Mouse (Mus musculus): ENCODE results near the gene Canx. TPM values are rescaled to one million over a fixed set of nuclear protein-coding genes. Genes with fewer than 3 reads are reported as not detected.

Gene Canx
- polyA plus RNA-seq, 1 experiment from 2014 or later = 237 TPM

DNA sequence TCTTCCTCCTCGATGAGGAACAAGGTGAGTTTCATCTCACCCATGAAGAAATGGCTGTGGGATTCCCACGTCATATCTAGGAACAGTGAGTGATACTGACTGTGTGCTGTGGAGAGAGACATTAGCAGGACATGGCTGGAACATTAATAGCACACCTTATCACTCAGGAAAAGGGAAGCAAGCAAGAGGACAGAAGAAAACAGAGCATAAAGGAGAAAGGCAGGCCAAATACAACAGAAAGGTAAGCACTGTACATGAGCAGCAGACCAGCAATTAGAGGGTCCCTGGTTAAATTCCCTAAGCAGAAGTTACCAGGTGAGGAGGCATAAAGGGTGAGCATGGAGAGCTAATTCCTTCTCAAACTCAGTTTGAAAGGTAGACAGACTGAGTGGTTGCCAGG is 50.4 kb downstream of the Canx start:
- Histone ChIP-seq H3K9me3 (ENCODE audit: control insufficient read depth, low read length) (no peaks in the 10 kb centered on the region), H3K4me1 (ENCODE audit: control insufficient read depth, insufficient read depth, low read length) (no peaks in the 10 kb centered on the region), H3K9ac (ENCODE audit: low read length) (no peak overlapping the region), H3K4me2 (no peak overlapping the region), H3K27ac (ENCODE audit: low read depth, low read length) (no peak overlapping the region), H3K36me3 (ENCODE audit: control insufficient read depth, insufficient read depth, low read length) (no peaks in the 10 kb centered on the region), H3K27me3 (ENCODE audit: control insufficient read depth, insufficient read depth, low read length) (no peaks in the 10 kb centered on the region), H3K4me3 (ENCODE audit: low read depth, low read length) (no peak overlapping the region)
- ATAC-seq (ENCODE audit: low FRiP score) (no peak), DNase-seq (ENCODE audit: low spot score, missing footprints) (no peak)
- 96% methylated on average over 2 of the region's 2 CpGs for WGBS

- Histone ChIP-seq H3K4me2 (no peak overlapping the region), H3K9ac (ENCODE audit: low read length) (no peak overlapping the region), H3K27ac (ENCODE audit: low read depth, low read length) (no peak overlapping the region), H3K4me3 (ENCODE audit: low read depth, low read length) (no peak overlapping the region), H3K27me3 (ENCODE audit: control insufficient read depth, insufficient read depth, low read length) (no peaks in the 10 kb centered on the region), H3K36me3 (ENCODE audit: control insufficient read depth, insufficient read depth, low read length) (no peaks in the 10 kb centered on the region), H3K4me1 (ENCODE audit: control insufficient read depth, insufficient read depth, low read length) (no peaks in the 10 kb centered on the region), H3K9me3 (ENCODE audit: control insufficient read depth, low read length) (no peaks in the 10 kb centered on the region)
- no peak for ATAC-seq (ENCODE audit: low FRiP score)
- DNase-seq (ENCODE audit: low spot score, missing footprints) = no peak
- 93% methylated on average over 2 of the region's 2 CpGs for whole genome bisulfite sequencing
Observed at GRCm38 (mm10) chr11:50272819-50273218, 52.7 kb downstream of the Canx start.

- WGBS = 96% methylated on average over 1 of the region's 1 CpGs
- Histone ChIP-seq H3K4me3 (ENCODE audit: low read depth, low read length) (no peak overlapping the region), H3K4me1 (ENCODE audit: control insufficient read depth, insufficient read depth, low read length) (no peaks in the 10 kb centered on the region), H3K9me3 (ENCODE audit: control insufficient read depth, low read length) (no peaks in the 10 kb centered on the region), H3K36me3 (ENCODE audit: control insufficient read depth, insufficient read depth, low read length) (peaks cover 13% of the 10 kb centered on the region; the same call in 1 of the 2 replicates), H3K4me2 (no peak overlapping the region), H3K27me3 (ENCODE audit: control insufficient read depth, insufficient read depth, low read length) (no peaks in the 10 kb centered on the region), H3K9ac (ENCODE audit: low read length) (no peak overlapping the region), H3K27ac (ENCODE audit: low read depth, low read length) (no peak overlapping the region)
- DNase-seq (ENCODE audit: low spot score, missing footprints) (no peak), ATAC-seq (ENCODE audit: low FRiP score) (no peak)
Observed at GRCm38 (mm10) chr11:50269885-50270284, 55.6 kb downstream of the Canx start.

GRCm38 (mm10) chr11:50269163-50269562 is 56.3 kb downstream of the Canx start:
- DNase-seq (ENCODE audit: low spot score, missing footprints) (no peak), ATAC-seq (ENCODE audit: low FRiP score) (no peak)
- no peaks in the 10 kb centered on the region for H3K4me1 ChIP-seq (ENCODE audit: control insufficient read depth, insufficient read depth, low read length)
- no peak overlapping the region for H3K9ac ChIP-seq (ENCODE audit: low read length)
- no peak overlapping the region for H3K4me3 ChIP-seq (ENCODE audit: low read depth, low read length)
- WGBS = 87% methylated on average over 2 of the region's 2 CpGs
- H3K27me3 ChIP-seq (ENCODE audit: control insufficient read depth, insufficient read depth, low read length) = no peaks in the 10 kb centered on the region
- H3K27ac ChIP-seq (ENCODE audit: low read depth, low read length) = no peak overlapping the region
- H3K36me3 ChIP-seq (ENCODE audit: control insufficient read depth, insufficient read depth, low read length) = peaks cover 19% of the 10 kb centered on the region; the same call in 1 of the 2 replicates
- H3K9me3 ChIP-seq (ENCODE audit: control insufficient read depth, low read length) = no peaks in the 10 kb centered on the region
- no peak overlapping the region for H3K4me2 ChIP-seq

DNA sequence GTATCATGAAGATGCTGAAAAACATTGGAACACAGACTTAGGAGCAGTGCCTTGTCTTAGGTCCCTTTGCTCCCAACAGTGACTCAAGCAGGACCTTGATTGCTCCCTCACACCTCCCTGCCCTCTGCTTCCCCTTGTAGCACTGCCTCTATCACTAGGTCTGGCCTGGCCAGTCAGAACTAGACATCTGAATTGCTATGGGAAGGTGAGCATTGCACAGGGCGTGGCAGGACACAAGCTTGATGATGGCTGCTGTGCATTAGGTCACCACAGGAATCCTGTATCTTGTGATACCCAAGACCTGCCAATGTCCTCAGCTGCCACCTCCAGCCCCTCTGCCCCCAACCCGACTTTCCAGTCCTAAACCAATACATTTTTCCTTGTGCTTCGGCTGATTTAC is 58.5 kb downstream of the Canx start:
- Histone ChIP-seq H3K4me1 (ENCODE audit: control insufficient read depth, insufficient read depth, low read length) (no peaks in the 10 kb centered on the region), H3K9ac (ENCODE audit: low read length) (no peak overlapping the region), H3K4me2 (no peak overlapping the region), H3K9me3 (ENCODE audit: control insufficient read depth, low read length) (no peaks in the 10 kb centered on the region), H3K36me3 (ENCODE audit: control insufficient read depth, insufficient read depth, low read length) (peaks cover 27% of the 10 kb centered on the region), H3K4me3 (ENCODE audit: low read depth, low read length) (no peak overlapping the region), H3K27ac (ENCODE audit: low read depth, low read length) (no peak overlapping the region), H3K27me3 (ENCODE audit: control insufficient read depth, insufficient read depth, low read length) (no peaks in the 10 kb centered on the region)
- 94% methylated on average over 3 of the region's 3 CpGs for WGBS
- ATAC-seq (ENCODE audit: low FRiP score) (no peak), DNase-seq (ENCODE audit: low spot score, missing footprints) (no peak)

- Histone ChIP-seq H3K9ac (ENCODE audit: low read length) (no peak overlapping the region), H3K36me3 (ENCODE audit: control insufficient read depth, insufficient read depth, low read length) (peaks cover 33% of the 10 kb centered on the region), H3K4me2 (no peak overlapping the region), H3K4me1 (ENCODE audit: control insufficient read depth, insufficient read depth, low read length) (no peaks in the 10 kb centered on the region), H3K9me3 (ENCODE audit: control insufficient read depth, low read length) (no peaks in the 10 kb centered on the region), H3K27ac (ENCODE audit: low read depth, low read length) (no peak overlapping the region), H3K27me3 (ENCODE audit: control insufficient read depth, insufficient read depth, low read length) (no peaks in the 10 kb centered on the region), H3K4me3 (ENCODE audit: low read depth, low read length) (no peak overlapping the region)
- DNase-seq (ENCODE audit: low spot score, missing footprints) = no peak
- ATAC-seq (ENCODE audit: low FRiP score) = no peak
- WGBS = 88% methylated on average over 8 of the region's 8 CpGs
Observed at GRCm38 (mm10) chr11:50265931-50266330, 59.5 kb downstream of the Canx start.

GRCm38 (mm10) chr11:50263198-50263597 is 62.3 kb downstream of the Canx start:
- Histone ChIP-seq H3K27me3 (ENCODE audit: control insufficient read depth, insufficient read depth, low read length) (no peaks in the 10 kb centered on the region), H3K4me2 (no peak overlapping the region), H3K36me3 (ENCODE audit: control insufficient read depth, insufficient read depth, low read length) (peaks cover 44% of the 10 kb centered on the region), H3K4me1 (ENCODE audit: control insufficient read depth, insufficient read depth, low read length) (no peaks in the 10 kb centered on the region), H3K9me3 (ENCODE audit: control insufficient read depth, low read length) (no peaks in the 10 kb centered on the region), H3K4me3 (ENCODE audit: low read depth, low read length) (no peak overlapping the region), H3K27ac (ENCODE audit: low read depth, low read length) (no peak overlapping the region), H3K9ac (ENCODE audit: low read length) (no peak overlapping the region)
- WGBS = 92% methylated on average over 3 of the region's 3 CpGs
- DNase-seq (ENCODE audit: low spot score, missing footprints) = no peak
- ATAC-seq (ENCODE audit: low FRiP score) = no peak

- Histone ChIP-seq H3K27ac (ENCODE audit: low read depth, low read length) (no peak overlapping the region), H3K36me3 (ENCODE audit: control insufficient read depth, insufficient read depth, low read length) (peaks cover 46% of the 10 kb centered on the region), H3K4me2 (no peak overlapping the region), H3K9ac (ENCODE audit: low read length) (no peak overlapping the region), H3K9me3 (ENCODE audit: control insufficient read depth, low read length) (no peaks in the 10 kb centered on the region), H3K4me1 (ENCODE audit: control insufficient read depth, insufficient read depth, low read length) (no peaks in the 10 kb centered on the region), H3K4me3 (ENCODE audit: low read depth, low read length) (no peak overlapping the region), H3K27me3 (ENCODE audit: control insufficient read depth, insufficient read depth, low read length) (no peaks in the 10 kb centered on the region)
- DNase-seq (ENCODE audit: low spot score, missing footprints) = no peak
- WGBS = 91% methylated on average over 4 of the region's 4 CpGs
- no peak for ATAC-seq (ENCODE audit: low FRiP score)
Observed at GRCm38 (mm10) chr11:50262020-50262419, 63.5 kb downstream of the Canx start.

- 82% methylated on average over 7 of the region's 7 CpGs for WGBS
Observed at GRCm38 (mm10) chr11:50258310-50258709, 67.2 kb downstream of the Canx start.

DNA sequence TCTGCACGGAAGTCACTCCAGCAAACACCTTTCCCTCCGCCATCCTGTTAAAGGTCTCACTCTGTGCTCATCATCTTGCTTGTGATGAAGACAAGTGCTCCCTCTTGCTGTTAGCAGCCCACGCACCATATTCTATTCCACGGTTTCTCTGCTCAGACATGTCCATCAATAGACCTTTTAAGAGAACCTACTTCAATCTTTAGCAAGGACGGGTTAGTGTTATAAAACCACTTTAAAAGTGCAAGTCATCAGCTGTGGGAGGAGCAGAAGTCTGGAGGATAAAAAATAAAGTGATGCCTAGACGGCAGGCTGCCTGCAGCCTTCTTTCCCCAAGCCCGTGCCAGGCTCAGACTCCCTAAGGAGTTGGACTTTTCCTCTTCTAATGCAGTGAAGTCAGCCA is 68.9 kb downstream of the Canx start:
- Histone ChIP-seq H3K27ac (ENCODE audit: low read depth, low read length) (no peak overlapping the region), H3K4me3 (ENCODE audit: low read depth, low read length) (no peak overlapping the region), H3K4me1 (ENCODE audit: control insufficient read depth, insufficient read depth, low read length) (no peaks in the 10 kb centered on the region), H3K36me3 (ENCODE audit: control insufficient read depth, insufficient read depth, low read length) (peaks cover 19% of the 10 kb centered on the region), H3K9me3 (ENCODE audit: control insufficient read depth, low read length) (no peaks in the 10 kb centered on the region), H3K27me3 (ENCODE audit: control insufficient read depth, insufficient read depth, low read length) (no peaks in the 10 kb centered on the region), H3K9ac (ENCODE audit: low read length) (no peak overlapping the region), H3K4me2 (no peak overlapping the region)
- DNase-seq (ENCODE audit: low spot score, missing footprints) = no peak
- ATAC-seq (ENCODE audit: low FRiP score) = no peak
- 90% methylated on average over 7 of the region's 7 CpGs for WGBS

More at GRCm38 (mm10) chr11:50258310-50258709, 67.2 kb downstream of the Canx start:
- Histone ChIP-seq H3K27ac (ENCODE audit: low read depth, low read length) (no peak overlapping the region), H3K9me3 (ENCODE audit: control insufficient read depth, low read length) (no peaks in the 10 kb centered on the region), H3K27me3 (ENCODE audit: control insufficient read depth, insufficient read depth, low read length) (no peaks in the 10 kb centered on the region), H3K4me3 (ENCODE audit: low read depth, low read length) (no peak overlapping the region), H3K36me3 (ENCODE audit: control insufficient read depth, insufficient read depth, low read length) (peaks cover 30% of the 10 kb centered on the region), H3K9ac (ENCODE audit: low read length) (no peak overlapping the region), H3K4me2 (no peak overlapping the region), H3K4me1 (ENCODE audit: control insufficient read depth, insufficient read depth, low read length) (no peaks in the 10 kb centered on the region)
- DNase-seq (ENCODE audit: low spot score, missing footprints) (no peak), ATAC-seq (ENCODE audit: low FRiP score) (no peak)
